10 mouse cellular contexts compared by ENCODE assay signal in genomic region chr9:54323456-54323855, GRCm38 (mm10). TPM values are rescaled to one million over a fixed set of nuclear protein-coding genes. Genes with fewer than 3 reads are reported as not detected.
DNase-seq lines count a peak whose midpoint lies in the region; ATAC-seq and TF ChIP-seq lines count a peak whose summit lies in the region.
"Had no signal": no experiment of that assay in that cellular context is flagged by ENCODE, and none has a peak within 500 bp of the region (broad histone marks: within the 10 kb centered on the region; RNA-seq: fewer than 3 reads in every experiment).

No protein-coding gene starts in this region.

- WGBS in forebrain, embryonic 14.5 days = 44% methylated on average over 8 of the region's 8 CpGs
- WGBS in forebrain, embryonic 15.5 days = 47% methylated on average over 8 of the region's 8 CpGs
- 39% methylated on average over 8 of the region's 8 CpGs for WGBS in liver, adult 2 months
- WGBS in liver, embryonic 12.5 days (ENCODE audit: insufficient replicate concordance) = 33% methylated on average over 8 of the region's 8 CpGs
- WGBS in bone marrow, adult 2 months = 29% methylated on average over 8 of the region's 8 CpGs

- no peak overlapping the region for H3K9ac ChIP-seq in forebrain, embryonic 14.5 days (ENCODE audit: low read length)
- no peak overlapping the region for H3K9ac ChIP-seq in forebrain, embryonic 15.5 days (replicated peaks)
- H3K9ac ChIP-seq in liver, adult 2 months (ENCODE audit: low read depth, low read length) = no peak overlapping the region
- H3K9ac ChIP-seq in liver, embryonic 12.5 days = no peak overlapping the region
- H3K9ac ChIP-seq: heart, embryonic 12.5 days; liver, embryonic 13.5 days had no signal

- H3K36me3 ChIP-seq in forebrain, embryonic 14.5 days (ENCODE audit: control insufficient read depth, insufficient read depth, low read length) = no peaks in the 10 kb centered on the region
- H3K36me3 ChIP-seq in forebrain, embryonic 15.5 days = no peaks in the 10 kb centered on the region
- no peaks in the 10 kb centered on the region for H3K36me3 ChIP-seq in liver, adult 2 months (ENCODE audit: control insufficient read depth, insufficient read depth, low read length)
- no peaks in the 10 kb centered on the region for H3K36me3 ChIP-seq in liver, embryonic 12.5 days
- H3K36me3 ChIP-seq: heart, embryonic 12.5 days; liver, embryonic 13.5 days had no signal

- TF ChIP-seq CTCF in liver, adult 2 months (IDR thresholded peaks at IDR 0.05; ENCODE audit: low read depth, low read length) = peak; percentile 40
- 0 out of 2 replicates have a peak, but pooled peaks have one; percentile 15 for TF ChIP-seq CTCF in bone marrow, adult 2 months (IDR thresholded peaks at IDR 0.05; ENCODE audit: control insufficient read depth, insufficient read depth, low read length)

- H3K4me1 ChIP-seq in forebrain, embryonic 14.5 days (ENCODE audit: control insufficient read depth, insufficient read depth, low read length) = no peaks in the 10 kb centered on the region
- H3K4me1 ChIP-seq in forebrain, embryonic 15.5 days = 0 out of 2 replicates have a peak, but pooled peaks cover 5% of the 10 kb centered on the region
- H3K4me1 ChIP-seq in liver, adult 2 months (ENCODE audit: control insufficient read depth, insufficient read depth, low read length) = no peaks in the 10 kb centered on the region
- H3K4me1 ChIP-seq in liver, embryonic 12.5 days = no peaks in the 10 kb centered on the region
- no peaks in the 10 kb centered on the region for H3K4me1 ChIP-seq in bone marrow, adult 2 months (ENCODE audit: control insufficient read depth, insufficient read depth, low read length)
- H3K4me1 ChIP-seq: heart, embryonic 12.5 days; liver, embryonic 13.5 days had no signal

- H3K9me3 ChIP-seq in forebrain, embryonic 14.5 days (replicated peaks; ENCODE audit: control insufficient read depth, low read length) = no peaks in the 10 kb centered on the region
- no peaks in the 10 kb centered on the region for H3K9me3 ChIP-seq in forebrain, embryonic 15.5 days
- H3K9me3 ChIP-seq in liver, embryonic 12.5 days (replicated peaks) = no peaks in the 10 kb centered on the region
- H3K9me3 ChIP-seq: heart, embryonic 12.5 days; liver, embryonic 13.5 days had no signal

- TF ChIP-seq POLR2A in liver, adult 2 months (IDR thresholded peaks at IDR 0.05; ENCODE audit: extremely low read depth, insufficient read depth, low read length) = no peak
- no peak for TF ChIP-seq POLR2A in bone marrow, adult 2 months (IDR thresholded peaks at IDR 0.05; ENCODE audit: borderline replicate concordance, control insufficient read depth, low read depth, low read length)

- DNase-seq in forebrain, embryonic 14.5 days (ENCODE audit: low spot score) = peak; percentile 54
- DNase-seq in liver, adult 2 months (ENCODE audit: extremely low read depth, low read depth, low spot score) = peak; percentile 25
- DNase-seq in mesoderm, embryonic 11.5 days (ENCODE audit: low read depth, low spot score) = peak; percentile 47
- DNase-seq in ovary, postnatal 10 days (ENCODE audit: low spot score) = no peak
- DNase-seq: liver, embryonic 13.5 days had no signal

- H3K4me3 ChIP-seq in forebrain, embryonic 14.5 days (ENCODE audit: low read depth, low read length) = no peak overlapping the region
- H3K4me3 ChIP-seq in forebrain, embryonic 15.5 days = no peak overlapping the region
- no peak overlapping the region for H3K4me3 ChIP-seq in liver, adult 2 months (ENCODE audit: insufficient read depth, low read depth, low read length)
- no peak overlapping the region for H3K4me3 ChIP-seq in liver, embryonic 12.5 days
- H3K4me3 ChIP-seq in bone marrow, adult 2 months (replicated peaks; ENCODE audit: control insufficient read depth, low read depth, low read length) = no peak overlapping the region
- H3K4me3 ChIP-seq: heart, embryonic 12.5 days; liver, embryonic 13.5 days had no signal

- no peak overlapping the region for H3K27ac ChIP-seq in forebrain, embryonic 14.5 days (ENCODE audit: low read depth, low read length)
- no peak overlapping the region for H3K27ac ChIP-seq in forebrain, embryonic 15.5 days (replicated peaks)
- no peak overlapping the region for H3K27ac ChIP-seq in liver, adult 2 months (replicated peaks; ENCODE audit: insufficient read depth, low read depth, low read length)
- H3K27ac ChIP-seq in liver, embryonic 12.5 days = no peak overlapping the region
- H3K27ac ChIP-seq in bone marrow, adult 2 months (ENCODE audit: control insufficient read depth, insufficient read depth, low read depth, low read length, poor library complexity) = no peak overlapping the region
- H3K27ac ChIP-seq: liver, embryonic 13.5 days had no signal

- 0 out of 2 replicates have a peak, but pooled peaks have one; percentile 32 for ATAC-seq in forebrain, embryonic 14.5 days
- ATAC-seq in forebrain, embryonic 15.5 days (replicated peaks) = no peak
- ATAC-seq in liver, embryonic 12.5 days = no peak
- ATAC-seq in CD4-positive, CD25-positive, alpha-beta regulatory T cell, adult 4 months = no peak

- H3K79me2 ChIP-seq in liver, adult 2 months (ENCODE audit: control insufficient read depth, insufficient read depth, low read length) = no peaks in the 10 kb centered on the region

- no peaks in the 10 kb centered on the region for H3K27me3 ChIP-seq in forebrain, embryonic 14.5 days (replicated peaks; ENCODE audit: control insufficient read depth, insufficient read depth, low read length)
- H3K27me3 ChIP-seq in forebrain, embryonic 15.5 days = no peaks in the 10 kb centered on the region
- no peaks in the 10 kb centered on the region for H3K27me3 ChIP-seq in liver, adult 2 months (ENCODE audit: control insufficient read depth, insufficient read depth, low read length)
- no peaks in the 10 kb centered on the region for H3K27me3 ChIP-seq in liver, embryonic 12.5 days (replicated peaks)
- H3K27me3 ChIP-seq: heart, embryonic 12.5 days; liver, embryonic 13.5 days had no signal

- H3K4me2 ChIP-seq in forebrain, embryonic 14.5 days (ENCODE audit: low read length) = no peak overlapping the region
- H3K4me2 ChIP-seq in forebrain, embryonic 15.5 days (replicated peaks) = no peak overlapping the region
- no peak overlapping the region for H3K4me2 ChIP-seq in liver, embryonic 12.5 days
- H3K4me2 ChIP-seq: heart, embryonic 12.5 days; liver, embryonic 13.5 days had no signal

RNA-seq across cellular contexts. Expression of gene Gldn, which starts 37.2 kb away (rescaled TPM):
- 0.20 and 0.27 TPM in 2 replicates for polyA plus RNA-seq in forebrain, embryonic 14.5 days (2014; fragmentation: Nextera tagmentation; extraction: Ambion mirVana)
- 0.13 and 0.19 TPM in 2 replicates for polyA plus RNA-seq in forebrain, embryonic 15.5 days (2015; fragmentation: Nextera tagmentation; extraction: Ambion mirVana)
- total RNA-seq in liver, adult 2 months (2014; rRNA removed) = not detected in 2 replicates
- polyA plus RNA-seq in liver, adult 2 months (2012; rRNA removed) = not detected in 2 replicates
- 0.04 TPM in 1 of 2 replicates, not detected in the other for polyA plus RNA-seq in liver, embryonic 12.5 days (2016; fragmentation: Nextera tagmentation; extraction: Ambion mirVana)
- not detected in 2 replicates for polyA plus RNA-seq in bone marrow, adult 2 months (2011; ENCODE audit: insufficient read depth, insufficient read length, low replicate concordance, missing spikeins)
- polyA plus RNA-seq in CD4-positive, CD25-positive, alpha-beta regulatory T cell, adult 4 months (2017; shearing (Covaris generic)) = not detected
- polyA plus RNA-seq: heart, embryonic 12.5 days; liver, embryonic 13.5 days had no signal

RNA-seq across cellular contexts. Expression of gene Cyp19a1, which starts 55.5 kb away (rescaled TPM):
- 0.19 and 0.72 TPM in 2 replicates for polyA plus RNA-seq in forebrain, embryonic 14.5 days (2014; fragmentation: Nextera tagmentation; extraction: Ambion mirVana)
- polyA plus RNA-seq in forebrain, embryonic 15.5 days (2015; fragmentation: Nextera tagmentation; extraction: Ambion mirVana) = 0.40 and 1.1 TPM in 2 replicates
- total RNA-seq in liver, adult 2 months (2014; rRNA removed) = not detected in 2 replicates
- polyA plus RNA-seq in liver, adult 2 months (2012; rRNA removed) = not detected in 2 replicates
- not detected in 2 replicates for polyA plus RNA-seq in liver, embryonic 12.5 days (2016; fragmentation: Nextera tagmentation; extraction: Ambion mirVana)
- not detected in 2 replicates for polyA plus RNA-seq in bone marrow, adult 2 months (2011; ENCODE audit: insufficient read depth, insufficient read length, low replicate concordance, missing spikeins)
- polyA plus RNA-seq in CD4-positive, CD25-positive, alpha-beta regulatory T cell, adult 4 months (2017; shearing (Covaris generic)) = under 1 TPM; 0.22 to 0.32 TPM
- polyA plus RNA-seq: heart, embryonic 12.5 days; liver, embryonic 13.5 days had no signal
